In the genomic region with DNA sequence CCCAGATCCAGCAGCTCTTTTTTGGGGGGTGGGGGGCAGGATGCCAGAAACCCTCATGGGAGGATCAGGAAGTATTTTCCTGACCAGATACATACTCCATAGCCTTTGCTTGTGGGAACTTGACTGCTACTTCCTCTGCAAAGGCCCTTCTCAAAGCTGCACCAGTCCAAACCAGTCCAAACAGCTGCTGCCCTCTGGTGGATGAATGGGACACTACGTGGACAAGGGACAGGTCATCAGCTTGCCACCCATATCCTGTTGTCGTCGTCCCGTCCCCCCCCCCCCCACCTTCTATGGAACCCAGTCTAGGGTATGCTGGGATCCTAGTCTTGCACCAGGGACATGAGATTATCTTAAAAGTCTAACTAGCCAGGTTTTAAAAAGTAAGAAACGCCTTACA, we compare ENCODE assay signal across 8 mouse cellular contexts. TPM values are rescaled to one million over a fixed set of nuclear protein-coding genes. Genes with fewer than 3 reads are reported as not detected.
DNase-seq lines count a peak whose midpoint lies in the region; ATAC-seq and TF ChIP-seq lines count a peak whose summit lies in the region.

No protein-coding gene starts in this region.

- TF ChIP-seq POLR2A in CH12.LX (IDR thresholded peaks at IDR 0.05; ENCODE audit: low read depth, low read length): no peak

- H3K79me2 ChIP-seq in CH12.LX (replicated peaks; ENCODE audit: control insufficient read depth, extremely low read depth, insufficient read depth, poor library complexity, severe bottlenecking): no peaks in the 10 kb centered on the region

- DNase-seq in CH12.LX (ENCODE audit: extremely low read depth): peak; percentile 62
- DNase-seq in adrenal gland, adult 8-10 months: peak; percentile 45
- DNase-seq in embryo, embryonic 11 days: peak; percentile 79
- peak; percentile 23 to 48 for DNase-seq in heart, adult 9 months (ENCODE audit: low spot score in 2 of 2)
- DNase-seq in kidney, postnatal 14 days: peak; percentile 81
- peak; percentile 68 for DNase-seq in ovary, postnatal 14 days (ENCODE audit: low spot score)
- peak; percentile 59 to 68 for DNase-seq in thymus, postnatal 36 days

- in situ Hi-C loops in CH12.LX (cut with MboI; ENCODE audit: low pct_ligation_motif_present, low pct_unique_long_range_greater_than_20kb, low sequenced_read_pairs): loop anchor here (10.0 kb wide), 1 partner anchor 268 kb away; no protein-coding TSS in a partner anchor

- peaks cover 0 to under 1% of the 10 kb centered on the region in 2 experiments; a peak in 2 of 4 replicates for H3K4me1 ChIP-seq in CH12.LX (ENCODE audit: control insufficient read depth in 1 of 2, insufficient read depth in 2 of 2)
- no peaks in the 10 kb centered on the region for H3K4me1 ChIP-seq in liver, embryonic 12.5 days

- peak; percentile 32; the same call in 1 of the 2 replicates for ATAC-seq in liver, embryonic 12.5 days

- dilution Hi-C loops in CH12.LX (cut with MboI; ENCODE audit: extremely low pct_ligation_motif_present, extremely low pct_unique_long_range_greater_than_20kb, low sequenced_read_pairs): no loop called here

- TF ChIP-seq EP300 in CH12.LX (IDR thresholded peaks at IDR 0.05; ENCODE audit: low read length): no peak

- H3K36me3 ChIP-seq in CH12.LX (replicated peaks in 1 of 2; ENCODE audit: control insufficient read depth in 1 of 2, insufficient read depth in 1 of 2, low read length in 1 of 2): no peaks in the 10 kb centered on the region
- H3K36me3 ChIP-seq in liver, embryonic 12.5 days: no peaks in the 10 kb centered on the region

- no peak overlapping the region for H3K4me3 ChIP-seq in CH12.LX (replicated peaks in 1 of 3; ENCODE audit: low read depth in 2 of 3, low read length in 2 of 3, poor library complexity in 1 of 3)
- H3K4me3 ChIP-seq in liver, embryonic 12.5 days: no peak overlapping the region

- 13% methylated on average over 5 of the region's 5 CpGs for WGBS in liver, embryonic 12.5 days (ENCODE audit: insufficient replicate concordance)

- peak; percentile 58 for TF ChIP-seq RAD21 in CH12.LX (IDR thresholded peaks at IDR 0.05; ENCODE audit: low read depth, low read length)

- no peak overlapping the region for H3K27ac ChIP-seq in CH12.LX (ENCODE audit: insufficient read depth, low read depth)
- no peak overlapping the region for H3K27ac ChIP-seq in liver, embryonic 12.5 days

- peak; percentile 50 to 78; a peak in 2 of 4 replicates for TF ChIP-seq CTCF in CH12.LX (conservative IDR thresholded peaks at IDR 0.05 in 1 of 2, IDR thresholded peaks at IDR 0.05 in 1 of 2; ENCODE audit: low read depth in 2 of 2, low read length in 2 of 2)

- no peak overlapping the region for H3K4me2 ChIP-seq in CH12.LX (ENCODE audit: insufficient read depth, low read depth, poor library complexity, severe bottlenecking)
- no peak overlapping the region for H3K4me2 ChIP-seq in liver, embryonic 12.5 days

- H3K27me3 ChIP-seq in CH12.LX (replicated peaks): peaks cover 80% of the 10 kb centered on the region
- no peaks in the 10 kb centered on the region for H3K27me3 ChIP-seq in liver, embryonic 12.5 days (replicated peaks)

- no peaks in the 10 kb centered on the region for H3K9me3 ChIP-seq in CH12.LX (replicated peaks; ENCODE audit: low read length)
- no peaks in the 10 kb centered on the region for H3K9me3 ChIP-seq in liver, embryonic 12.5 days (replicated peaks)

- H3K9ac ChIP-seq in CH12.LX (ENCODE audit: insufficient read depth, low read depth): no peak overlapping the region
- no peak overlapping the region for H3K9ac ChIP-seq in liver, embryonic 12.5 days

TF ChIP-seq in CH12.LX, 34 proteins besides CTCF, POLR2A, EP300 and RAD21:
- peak; percentile 72 for TF ChIP-seq SMC3 (IDR thresholded peaks at IDR 0.05; ENCODE audit: low read depth, low read length)
- TF ChIP-seq ZC3H11A (IDR thresholded peaks at IDR 0.05; ENCODE audit: low read depth, low read length): peak; percentile 31; the same call in 1 of the 2 replicates
- TF ChIP-seq ZMIZ1 (IDR thresholded peaks at IDR 0.05; ENCODE audit: low read depth, low read length): no peak
- TF ChIP-seq HCFC1 (IDR thresholded peaks at IDR 0.05; ENCODE audit: low read depth, low read length): no peak

RNA-seq across cellular contexts. Expression of a gene that starts 16.5 kb away (rescaled TPM):
- total RNA-seq in CH12.LX (2012; rRNA removed) (not detected in 2 replicates), CH12.LX (2014; rRNA removed) (not detected in 2 replicates)
- not detected in 2 replicates for polyA plus RNA-seq in CH12.LX (2012; ENCODE audit: insufficient read length, low read depth)
- total RNA-seq in adrenal gland, adult 8-10 months (2022): not detected
- polyA plus RNA-seq in liver, embryonic 12.5 days (2016; fragmentation: Nextera tagmentation; extraction: Ambion mirVana): not detected in 2 replicates

RNA-seq across cellular contexts. Expression of a gene that starts 20.6 kb away (rescaled TPM):
- total RNA-seq in CH12.LX (2012; rRNA removed) (0.04 TPM in 2 replicates), CH12.LX (2014; rRNA removed) (not detected in 2 replicates)
- polyA plus RNA-seq in CH12.LX (2012; ENCODE audit: insufficient read length, low read depth): 0.07 TPM in 2 replicates
- total RNA-seq in adrenal gland, adult 8-10 months (2022): 1 to 10 TPM in 1 of 4 experiments, under 1 TPM in 2, not detected in 1; 0.12 to 1.1 (median 0.38) TPM
- 0.02 TPM in 1 of 2 replicates, not detected in the other for polyA plus RNA-seq in liver, embryonic 12.5 days (2016; fragmentation: Nextera tagmentation; extraction: Ambion mirVana)
